In the genomic region with DNA sequence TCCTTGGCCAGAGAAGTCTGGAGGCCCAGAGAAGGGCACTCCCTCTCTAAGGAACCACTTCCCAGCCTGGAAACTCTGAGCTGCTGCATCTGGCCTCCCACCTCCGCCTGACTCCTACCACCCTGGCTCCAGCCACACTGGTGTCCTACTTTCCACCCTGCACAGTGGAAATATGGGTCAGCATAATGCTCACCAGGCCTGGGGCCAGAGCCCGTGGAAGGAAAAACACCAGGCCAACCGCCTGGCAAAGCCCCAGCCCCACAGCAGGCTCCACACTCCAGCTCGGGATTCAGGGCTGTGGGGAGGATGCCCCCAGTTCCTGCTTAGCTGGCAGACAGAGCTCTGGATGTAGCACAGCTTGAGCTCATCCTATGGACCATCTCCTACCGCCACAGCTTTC, we compare ENCODE assay signal across 9 mouse cellular contexts. TPM values are rescaled to one million over a fixed set of nuclear protein-coding genes. Genes with fewer than 3 reads are reported as not detected.
A peak's percentile ranks its signal among the peaks of the same experiment; 100 is the strongest.
DNase-seq lines count a peak whose midpoint lies in the region; ATAC-seq lines count a peak whose summit lies in the region.
"Had no signal": no experiment of that assay in that cellular context is flagged by ENCODE, and none has a peak within 500 bp of the region (broad histone marks: within the 10 kb centered on the region; RNA-seq: fewer than 3 reads in every experiment).

No protein-coding gene starts in this region.

- intact Hi-C loops in heart, postnatal 36 days (cut with DNase I) = no loop called here

- H3K27ac ChIP-seq in lung, embryonic 16.5 days (ENCODE audit: low read length) = peak overlapping the region; percentile 53
- H3K27ac ChIP-seq: layer of hippocampus, adult 2 months had no signal

- 37% methylated on average over 5 of the region's 5 CpGs for WGBS in lung, embryonic 16.5 days

- H3K4me1 ChIP-seq in lung, embryonic 16.5 days (replicated peaks; ENCODE audit: control insufficient read depth, insufficient read depth, low read length) = peaks cover 15% of the 10 kb centered on the region; the same call in 1 of the 2 replicates

- H3K9ac ChIP-seq in lung, embryonic 16.5 days (ENCODE audit: low read length) = 0 out of 2 replicates have a peak overlapping the region, but pooled peaks have one; percentile 14

- peak; percentile 18 to 56 for DNase-seq in adrenal gland, adult (ENCODE audit: inconsistent age in 2 of 2, low spot score in 1 of 2)
- no peak for DNase-seq in adrenal gland, postnatal 36 days
- peak; percentile 30 for DNase-seq in urinary bladder, postnatal 14 days (ENCODE audit: low spot score)
- no peak for DNase-seq in urinary bladder, adult 2 months (ENCODE audit: low spot score)
- peak; percentile 51 to 54 for DNase-seq in heart, postnatal 36 days
- no peak for DNase-seq in spleen, postnatal 14 days (ENCODE audit: low spot score in 2 of 2)

- H3K4me2 ChIP-seq in lung, embryonic 16.5 days (ENCODE audit: low read depth, low read length) = no peak overlapping the region

- no peaks in the 10 kb centered on the region for H3K9me3 ChIP-seq in lung, embryonic 16.5 days (ENCODE audit: control insufficient read depth, low read length)

- no peak overlapping the region for H3K4me3 ChIP-seq in lung, embryonic 16.5 days (ENCODE audit: low read length)
- H3K4me3 ChIP-seq: layer of hippocampus, adult 2 months had no signal

- ATAC-seq in lung, embryonic 16.5 days (ENCODE audit: low read depth) = peak; percentile 67
- ATAC-seq in activated CD4-positive, CD25-positive, alpha-beta regulatory T cell, adult 4 months = no peak

- H3K36me3 ChIP-seq in lung, embryonic 16.5 days (ENCODE audit: control insufficient read depth, insufficient read depth, low read length) = no peaks in the 10 kb centered on the region

- H3K27me3 ChIP-seq in lung, embryonic 16.5 days (ENCODE audit: control insufficient read depth, insufficient read depth, low read depth, low read length) = no peaks in the 10 kb centered on the region

RNA-seq across cellular contexts. Expression of gene Spon2, which starts 10.2 kb away (rescaled TPM):
- total RNA-seq in adrenal gland, postnatal 36 days (2021) = 1 to 10 TPM in 1 of 2 experiments, under 1 TPM in 1; 0.66 to 1.1 TPM
- polyA plus RNA-seq in urinary bladder, adult 2 months (2012; rRNA removed) = 61.5 and 102 TPM in 2 replicates
- total RNA-seq in heart, postnatal 36 days (2021) = 1 to 10 TPM; 2.1 to 2.6 TPM
- polyA plus RNA-seq in lung, embryonic 16.5 days (2015; fragmentation: Nextera tagmentation; extraction: Ambion mirVana) = 23.4 and 30.2 TPM in 2 replicates
- polyA plus RNA-seq in activated CD4-positive, CD25-positive, alpha-beta regulatory T cell, adult 4 months (2017; shearing (Covaris generic)) = not detected

RNA-seq across cellular contexts. Expression of gene Ctbp1, which starts 46.4 kb away (rescaled TPM):
- 100 to 1,000 TPM; 225 to 232 TPM for total RNA-seq in adrenal gland, postnatal 36 days (2021)
- 148 and 156 TPM in 2 replicates for polyA plus RNA-seq in urinary bladder, adult 2 months (2012; rRNA removed)
- total RNA-seq in heart, postnatal 36 days (2021) = 100 to 1,000 TPM; 213 to 214 TPM
- polyA plus RNA-seq in lung, embryonic 16.5 days (2015; fragmentation: Nextera tagmentation; extraction: Ambion mirVana) = 259 and 279 TPM in 2 replicates
- polyA plus RNA-seq in activated CD4-positive, CD25-positive, alpha-beta regulatory T cell, adult 4 months (2017; shearing (Covaris generic)) = 10 to 100 TPM; 21.3 to 27.1 TPM

Comparison
In these comparisons a context has a peak if more than half of its experiments do, and no peak if none do; other contexts are left out.
1. DNase-seq: peak in adrenal gland, adult (2 of 2), urinary bladder, postnatal 14 days (single experiment) and heart, postnatal 36 days (2 of 2); none in adrenal gland, postnatal 36 days (0 of 2), urinary bladder, adult 2 months (single experiment) and spleen, postnatal 14 days (0 of 2).
2. RNA of gene Spon2, which starts 10.2 kb away (polyA plus RNA-seq): 61.5 to 102 TPM in urinary bladder, adult 2 months and 23.4 to 30.2 TPM in lung, embryonic 16.5 days; not detected in activated CD4-positive, CD25-positive, alpha-beta regulatory T cell, adult 4 months; every median in the first group is over 10 times any median in the second.